Mouse (Mus musculus): Measurements from ENCODE around the gene Brd2. TPM values are rescaled to one million over a fixed set of nuclear protein-coding genes. Genes with fewer than 3 reads are reported as not detected.
"Not testable (repeated sequence)": the region's sequence is repeated elsewhere in the genome, so short reads cannot be mapped to it uniquely, and the experiment has no call there.

Brd2 gene
- polyA plus RNA-seq, 1 experiment, result 233 TPM

GRCm38 (mm10) chr17:34144960-34145371, 22.5 kb upstream of the Brd2 start:
- WGBS, result 73% methylated on average over 3 of the region's 3 CpGs
- Histone ChIP-seq H3K27ac (ENCODE audit: insufficient read depth, low read depth, low read length) (no peak overlapping the region), H3K4me1 (ENCODE audit: control insufficient read depth, insufficient read depth, low read length) (no peaks in the 10 kb centered on the region), H3K4me3 (ENCODE audit: insufficient read depth, low read depth, low read length) (no peak overlapping the region)
- no peak for TF ChIP-seq POLR2A (IDR thresholded peaks at IDR 0.05; ENCODE audit: insufficient read depth, low read depth, low read length)
- TF ChIP-seq CTCF (IDR thresholded peaks at IDR 0.05; ENCODE audit: insufficient read depth, low read depth, low read length), result no peak

GRCm38 (mm10) chr17:34144221-34144620, 21.8 kb upstream of the Brd2 start:
- H3K4me1 ChIP-seq (ENCODE audit: control insufficient read depth, insufficient read depth, low read length); H3K4me3 ChIP-seq (ENCODE audit: insufficient read depth, low read depth, low read length); H3K27ac ChIP-seq (ENCODE audit: insufficient read depth, low read depth, low read length): not testable (repeated sequence)
- 90% methylated on average over 4 of the region's 4 CpGs for WGBS

GRCm38 (mm10) chr17:34143461-34143860, 21.0 kb upstream of the Brd2 start:
- peaks cover 4% of the 10 kb centered on the region for H3K4me1 ChIP-seq (ENCODE audit: control insufficient read depth, insufficient read depth, low read length)
- TF ChIP-seq CTCF (IDR thresholded peaks at IDR 0.05; ENCODE audit: insufficient read depth, low read depth, low read length) (no peak), POLR2A (IDR thresholded peaks at IDR 0.05; ENCODE audit: insufficient read depth, low read depth, low read length) (no peak)
- H3K27ac ChIP-seq (ENCODE audit: insufficient read depth, low read depth, low read length), result no peak overlapping the region
- no peak overlapping the region for H3K4me3 ChIP-seq (ENCODE audit: insufficient read depth, low read depth, low read length)
- 57% methylated on average over 5 of the region's 5 CpGs for WGBS

- 48% methylated on average over 7 of the region's 7 CpGs for WGBS
- no peak within 1 kb of the TSS for H3K27ac ChIP-seq (ENCODE audit: insufficient read depth, low read depth, low read length)
- H3K4me1 ChIP-seq (ENCODE audit: control insufficient read depth, insufficient read depth, low read length), result peaks cover 4% of the 10 kb centered on the region
- no peak within 1 kb of the TSS for H3K4me3 ChIP-seq (ENCODE audit: insufficient read depth, low read depth, low read length)
- TF ChIP-seq CTCF (IDR thresholded peaks at IDR 0.05; ENCODE audit: insufficient read depth, low read depth, low read length) (no peak), POLR2A (IDR thresholded peaks at IDR 0.05; ENCODE audit: insufficient read depth, low read depth, low read length) (no peak)
Measured at GRCm38 (mm10) chr17:34143033-34143432, 20.6 kb upstream of the Brd2 start, which contains the start of gene H2-DMb2. H2-DMb2 (plus strand) TSS chr17:34143307.

GRCm38 (mm10) chr17:34142456-34143010, 20.1 kb upstream of the Brd2 start:
- TF ChIP-seq POLR2A (IDR thresholded peaks at IDR 0.05; ENCODE audit: insufficient read depth, low read depth, low read length), result no peak
- TF ChIP-seq CTCF (IDR thresholded peaks at IDR 0.05; ENCODE audit: insufficient read depth, low read depth, low read length), result no peak
- WGBS, result 80% methylated on average over 7 of the region's 7 CpGs
- Histone ChIP-seq H3K27ac (ENCODE audit: insufficient read depth, low read depth, low read length) (no peak overlapping the region), H3K4me1 (ENCODE audit: control insufficient read depth, insufficient read depth, low read length) (peaks cover 4% of the 10 kb centered on the region), H3K4me3 (ENCODE audit: insufficient read depth, low read depth, low read length) (no peak overlapping the region)

DNA sequence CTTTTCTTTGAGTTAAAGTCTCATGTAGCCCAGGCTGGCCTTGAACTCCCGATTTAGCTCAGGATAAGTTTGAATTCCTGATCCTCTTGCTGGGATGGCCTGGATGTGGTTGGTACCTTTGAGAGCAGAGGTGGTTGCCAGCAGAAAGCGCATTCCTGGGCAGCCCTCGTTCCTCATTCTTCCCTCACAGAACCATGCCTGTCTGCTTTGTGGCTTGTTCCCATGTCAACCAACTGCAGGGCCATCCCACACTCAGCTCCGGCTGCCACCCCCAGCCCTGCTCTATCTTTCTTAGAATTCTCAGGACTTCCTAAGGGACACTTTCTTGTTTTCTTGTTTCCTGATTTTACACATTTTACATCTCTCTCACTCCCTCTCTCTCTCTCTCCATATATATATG, 19.0 kb upstream of the Brd2 start:
- Histone ChIP-seq H3K4me1 (ENCODE audit: control insufficient read depth, insufficient read depth, low read length) (peaks cover 4% of the 10 kb centered on the region), H3K27ac (ENCODE audit: insufficient read depth, low read depth, low read length) (no peak overlapping the region), H3K4me3 (ENCODE audit: insufficient read depth, low read depth, low read length) (no peak overlapping the region)
- WGBS, result 52% methylated on average over 4 of the region's 4 CpGs
- TF ChIP-seq CTCF (IDR thresholded peaks at IDR 0.05; ENCODE audit: insufficient read depth, low read depth, low read length) (no peak), POLR2A (IDR thresholded peaks at IDR 0.05; ENCODE audit: insufficient read depth, low read depth, low read length) (no peak)

DNA sequence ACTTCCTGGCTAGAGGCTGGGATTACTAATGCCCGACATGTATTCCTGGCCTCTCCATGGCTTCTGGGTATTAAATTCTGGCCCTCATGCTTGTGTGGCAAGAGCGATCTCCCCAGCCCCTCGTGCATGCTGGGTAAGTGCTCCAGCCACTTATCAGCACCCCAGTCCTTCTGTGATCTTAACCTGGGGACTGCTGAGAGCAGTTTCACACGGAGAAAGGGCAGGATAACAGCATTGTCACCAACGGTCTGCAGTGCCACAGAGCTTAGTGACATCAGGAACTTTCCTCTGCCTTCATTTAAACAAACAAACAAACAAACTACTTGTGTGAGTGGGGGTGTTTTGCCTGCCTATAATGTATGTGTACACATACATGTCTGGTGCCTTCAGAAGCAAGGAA, 17.8 kb upstream of the Brd2 start:
- Histone ChIP-seq H3K4me3 (ENCODE audit: insufficient read depth, low read depth, low read length) (no peak overlapping the region), H3K27ac (ENCODE audit: insufficient read depth, low read depth, low read length) (no peak overlapping the region), H3K4me1 (ENCODE audit: control insufficient read depth, insufficient read depth, low read length) (peaks cover 9% of the 10 kb centered on the region)
- TF ChIP-seq POLR2A (IDR thresholded peaks at IDR 0.05; ENCODE audit: insufficient read depth, low read depth, low read length), result no peak
- no peak for TF ChIP-seq CTCF (IDR thresholded peaks at IDR 0.05; ENCODE audit: insufficient read depth, low read depth, low read length)
- WGBS, result 26% methylated on average over 5 of the region's 5 CpGs

- H3K4me1 ChIP-seq (ENCODE audit: control insufficient read depth, insufficient read depth, low read length), result peaks cover 9% of the 10 kb centered on the region
- TF ChIP-seq POLR2A (IDR thresholded peaks at IDR 0.05; ENCODE audit: insufficient read depth, low read depth, low read length), result no peak
- no peak for TF ChIP-seq CTCF (IDR thresholded peaks at IDR 0.05; ENCODE audit: insufficient read depth, low read depth, low read length)
- WGBS, result 3% methylated on average over 16 of the region's 16 CpGs
- no peak overlapping the region for H3K4me3 ChIP-seq (ENCODE audit: insufficient read depth, low read depth, low read length)
- no peak overlapping the region for H3K27ac ChIP-seq (ENCODE audit: insufficient read depth, low read depth, low read length)
Measured at GRCm38 (mm10) chr17:34139416-34139815, 17.0 kb upstream of the Brd2 start.

- TF ChIP-seq CTCF (IDR thresholded peaks at IDR 0.05; ENCODE audit: insufficient read depth, low read depth, low read length) (no peak), POLR2A (IDR thresholded peaks at IDR 0.05; ENCODE audit: insufficient read depth, low read depth, low read length) (no peak)
- WGBS, result 81% methylated on average over 7 of the region's 7 CpGs
- H3K27ac ChIP-seq (ENCODE audit: insufficient read depth, low read depth, low read length), result no peak overlapping the region
- no peak overlapping the region for H3K4me3 ChIP-seq (ENCODE audit: insufficient read depth, low read depth, low read length)
- H3K4me1 ChIP-seq (ENCODE audit: control insufficient read depth, insufficient read depth, low read length), result peaks cover 9% of the 10 kb centered on the region
Measured at GRCm38 (mm10) chr17:34138655-34139054, 16.2 kb upstream of the Brd2 start.

GRCm38 (mm10) chr17:34137601-34138000, 15.2 kb upstream of the Brd2 start:
- no peak overlapping the region for H3K27ac ChIP-seq (ENCODE audit: insufficient read depth, low read depth, low read length)
- 79% methylated on average over 7 of the region's 7 CpGs for WGBS
- TF ChIP-seq CTCF (IDR thresholded peaks at IDR 0.05; ENCODE audit: insufficient read depth, low read depth, low read length), result no peak
- no peak for TF ChIP-seq POLR2A (IDR thresholded peaks at IDR 0.05; ENCODE audit: insufficient read depth, low read depth, low read length)
- H3K4me1 ChIP-seq (ENCODE audit: control insufficient read depth, insufficient read depth, low read length), result peaks cover 9% of the 10 kb centered on the region
- H3K4me3 ChIP-seq (ENCODE audit: insufficient read depth, low read depth, low read length), result no peak overlapping the region

Data from olfactory bulb, adult 2 months (tissue).